Mouse (Mus musculus): ENCODE measurements around the gene Nectin2.

GRCm38 (mm10) chr7:19736389-19737057, 13.8 kb downstream of the Nectin2 start:
- no peak for TF ChIP-seq POLR2A (IDR thresholded peaks at IDR 0.05; ENCODE audit: insufficient read depth, low read depth, low read length)
- TF ChIP-seq CTCF (IDR thresholded peaks at IDR 0.05), result no peak
- TF ChIP-seq EP300 (IDR thresholded peaks at IDR 0.05; ENCODE audit: insufficient read depth, low read depth, low read length), result no peak
